Mouse (Mus musculus): Measurements from ENCODE around the gene Pbx3.

- TF ChIP-seq TAL1 (IDR thresholded peaks at IDR 0.05; ENCODE audit: low read length) (no peak), GATA1 (IDR thresholded peaks at IDR 0.05; ENCODE audit: low read length) (no peak)
These were observed 115.3 kb downstream of the Pbx3 start for GRCm38 (mm10) chr2:34257611-34258010.
